Mouse (Mus musculus) forebrain, embryonic 10.5 days (tissue): ENCODE results near the gene Lipc. TPM values are rescaled to one million over a fixed set of nuclear protein-coding genes. Genes with fewer than 3 reads are reported as not detected.

Experiments used
- DNase-seq: peaks from one replicate; pipeline ENCODE4 v3.0.0-alpha.2; 2017; ENCODE audit warnings: low spot score; ENCODE audit errors: extremely low spot score
- H3K27ac ChIP-seq: fragments of 300-500 bp; sonication (generic); 2 replicates; pipeline ENCODE4 v1.5.1; 2016; ENCODE audit warnings: mild to moderate bottlenecking
- H3K27me3 ChIP-seq: fragments of 300-500 bp; sonication (generic); 2 replicates; pipeline ENCODE4 v1.6.1; 2016; ENCODE audit warnings: mild to moderate bottlenecking; ENCODE audit not compliant: poor library complexity, severe bottlenecking
- H3K36me3 ChIP-seq: fragments of 300-500 bp; sonication (generic); replicated peaks from 2 replicates; pipeline ENCODE4 v1.6.1; 2016; ENCODE audit warnings: mild to moderate bottlenecking, moderate library complexity
- H3K4me1 ChIP-seq: fragments of 300-500 bp; sonication (generic); 2 replicates; pipeline ENCODE4 v1.6.1; 2016
- H3K4me3 ChIP-seq: fragments of 300-500 bp; sonication (generic); 2 replicates; pipeline ENCODE4 v1.5.1; 2016; ENCODE audit warnings: mild to moderate bottlenecking, moderate library complexity
- H3K9me3 ChIP-seq: fragments of 300-500 bp; sonication (generic); 2 replicates; pipeline ENCODE4 v1.6.1; 2016; ENCODE audit warnings: mild to moderate bottlenecking, moderate library complexity
- WGBS: fragments of 180-500 bp; shearing (Covaris S2); methylation state at CpG from one replicate; pipeline ENCODE4 v1.1.7; 2016; 5-methylcytosine and 5-hydroxymethylcytosine counted together
- polyA plus RNA-seq: library from polyadenylated mRNA; unstranded; fragments of >200 nt; fragmentation: Nextera tagmentation; extraction: Ambion mirVana; gene quantifications from 2 replicates; pipeline ENCODE4 v1.2.1, GENCODE M21; 2016

The Lipc gene
- polyA plus RNA-seq, 1 experiment from 2014 or later: not detected

- Histone ChIP-seq H3K4me3 (no peak overlapping the region), H3K9me3 (no peaks in the 10 kb centered on the region), H3K36me3 (no peaks in the 10 kb centered on the region), H3K27ac (no peak overlapping the region), H3K4me1 (0 out of 2 replicates have a peak, but pooled peaks cover 4% of the 10 kb centered on the region), H3K27me3 (no peaks in the 10 kb centered on the region)
- DNase-seq: no peak
- WGBS: 88% methylated on average over 17 of the region's 17 CpGs
These were observed 14.3 kb upstream of the Lipc start for GRCm38 (mm10) chr9:70965999-70966994.

- DNase-seq: no peak
- H3K4me1 ChIP-seq: 0 out of 2 replicates have a peak, but pooled peaks cover 4% of the 10 kb centered on the region
- H3K27ac ChIP-seq: no peak overlapping the region
- no peak overlapping the region for H3K4me3 ChIP-seq
- H3K27me3 ChIP-seq: no peaks in the 10 kb centered on the region
- H3K36me3 ChIP-seq: no peaks in the 10 kb centered on the region
- WGBS: 91% methylated on average over 2 of the region's 2 CpGs
- no peaks in the 10 kb centered on the region for H3K9me3 ChIP-seq
These were observed 13.4 kb upstream of the Lipc start for GRCm38 (mm10) chr9:70965422-70965821.

- H3K9me3 ChIP-seq: no peaks in the 10 kb centered on the region
- 95% methylated on average over 4 of the region's 4 CpGs for WGBS
- H3K27me3 ChIP-seq: no peaks in the 10 kb centered on the region
- H3K36me3 ChIP-seq: no peaks in the 10 kb centered on the region
- H3K4me1 ChIP-seq: 0 out of 2 replicates have a peak, but pooled peaks cover 4% of the 10 kb centered on the region
- no peak for DNase-seq
- no peak overlapping the region for H3K4me3 ChIP-seq
- H3K27ac ChIP-seq: no peak overlapping the region
These were observed 13.0 kb upstream of the Lipc start for GRCm38 (mm10) chr9:70965011-70965410.

DNA sequence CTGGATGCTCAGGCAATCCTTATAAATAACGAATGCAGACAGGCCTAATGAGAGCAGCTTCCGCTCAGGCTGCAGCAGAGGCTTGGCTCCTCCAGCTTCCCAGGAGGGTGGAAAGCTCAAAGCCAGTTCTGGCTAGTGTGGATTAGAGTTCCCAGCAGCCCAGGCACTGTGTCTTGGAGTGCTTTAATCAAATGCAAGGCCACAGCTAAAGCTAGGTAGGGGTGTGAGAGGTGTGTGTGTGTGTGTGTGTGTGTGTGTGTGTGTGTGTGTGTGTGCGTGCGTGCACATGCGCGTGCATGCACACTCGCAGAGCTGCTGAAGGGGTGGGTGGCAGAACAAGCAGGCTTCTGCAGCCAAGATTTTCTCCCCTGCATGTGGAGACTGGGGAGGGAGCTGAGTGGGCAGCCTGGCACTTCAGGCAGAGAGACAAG lies 11.4 kb upstream of the Lipc start:
- DNase-seq: no peak
- Histone ChIP-seq H3K9me3 (no peaks in the 10 kb centered on the region), H3K4me1 (0 out of 2 replicates have a peak, but pooled peaks cover 5% of the 10 kb centered on the region), H3K4me3 (no peak overlapping the region), H3K36me3 (no peaks in the 10 kb centered on the region), H3K27ac (no peak overlapping the region), H3K27me3 (no peaks in the 10 kb centered on the region)
- 79% methylated on average over 7 of the region's 7 CpGs for WGBS

DNA sequence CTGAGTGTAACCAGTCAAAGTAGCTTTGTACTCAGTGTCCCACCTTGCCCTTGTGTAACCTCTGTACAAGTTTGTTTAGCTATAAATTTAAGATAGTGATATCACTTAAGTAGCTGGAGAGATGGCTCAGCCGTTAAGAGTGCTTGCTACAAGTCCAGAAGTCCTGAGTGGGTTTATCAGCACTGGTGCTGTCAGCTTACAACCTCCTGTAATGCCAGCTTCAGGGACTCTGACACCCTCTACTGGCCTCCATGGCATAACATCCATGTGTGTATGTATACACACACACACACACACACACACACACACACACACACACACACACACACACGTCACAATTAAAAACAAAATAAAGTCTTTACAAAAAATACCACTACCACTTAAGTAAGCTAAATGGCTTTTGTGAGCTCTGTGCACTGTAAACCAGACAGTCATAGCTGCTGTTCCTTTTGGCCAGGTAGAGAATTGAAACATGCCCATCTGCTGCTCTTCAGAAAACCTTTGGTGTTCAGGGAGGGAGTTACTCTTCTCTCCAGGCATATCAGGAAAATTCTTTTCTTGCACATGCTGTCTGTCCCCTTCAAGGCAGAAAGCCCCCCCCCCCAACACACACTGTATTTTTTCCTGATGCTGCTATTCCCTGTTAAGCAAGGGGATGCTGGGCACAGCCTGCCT lies 10.9 kb upstream of the Lipc start:
- no peaks in the 10 kb centered on the region for H3K9me3 ChIP-seq
- WGBS: 84% methylated on average over 2 of the region's 2 CpGs
- no peak overlapping the region for H3K27ac ChIP-seq
- no peaks in the 10 kb centered on the region for H3K27me3 ChIP-seq
- DNase-seq: no peak
- no peak overlapping the region for H3K4me3 ChIP-seq
- H3K4me1 ChIP-seq: 0 out of 2 replicates have a peak, but pooled peaks cover 6% of the 10 kb centered on the region
- H3K36me3 ChIP-seq: no peaks in the 10 kb centered on the region

DNA sequence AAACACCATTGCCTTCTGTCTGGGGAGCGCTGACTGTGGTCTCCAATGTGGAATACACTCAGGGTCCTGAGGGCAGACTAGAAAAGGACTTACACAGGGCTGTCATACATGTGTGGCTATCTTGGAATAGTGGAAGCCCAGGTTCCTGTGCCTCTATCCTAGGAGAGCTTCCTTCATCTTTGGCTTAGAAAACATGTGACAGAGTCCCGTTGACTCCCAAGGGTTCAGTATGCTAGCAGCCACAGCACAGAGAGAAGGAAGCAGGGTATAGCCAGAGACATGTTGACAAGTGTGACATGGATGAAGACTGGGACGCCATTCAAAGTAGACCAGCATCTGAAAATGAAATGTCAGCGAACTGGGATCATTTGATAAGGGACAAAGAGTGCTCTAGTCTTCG lies 8.3 kb upstream of the Lipc start:
- 96% methylated on average over 5 of the region's 5 CpGs for WGBS
- no peak for DNase-seq
- no peaks in the 10 kb centered on the region for H3K36me3 ChIP-seq

DNA sequence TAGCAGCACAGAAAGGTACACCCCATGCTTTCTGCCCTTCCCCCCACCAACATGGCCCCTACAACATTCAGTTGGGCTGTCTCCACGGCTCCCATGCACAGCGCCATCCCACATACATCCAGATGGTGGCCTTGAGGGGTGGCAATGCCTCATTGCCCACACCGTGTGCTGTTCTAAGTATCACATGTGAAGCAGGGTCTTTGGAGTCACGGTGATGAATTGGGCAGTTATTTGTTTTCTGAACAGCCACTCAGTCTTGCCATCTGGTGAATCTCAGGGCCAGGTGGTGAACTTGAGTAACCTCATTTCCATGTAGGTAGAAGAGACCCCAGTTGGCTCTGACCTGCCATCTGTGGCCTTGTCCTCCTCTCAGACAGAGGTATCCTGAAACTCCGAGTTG lies 7.8 kb upstream of the Lipc start:
- Histone ChIP-seq H3K27me3 (no peaks in the 10 kb centered on the region), H3K9me3 (no peaks in the 10 kb centered on the region)
- 88% methylated on average over 5 of the region's 5 CpGs for WGBS

More for the DNA sequence above, 8.3 kb upstream of the Lipc start:
- H3K4me1 ChIP-seq: 0 out of 2 replicates have a peak, but pooled peaks cover 6% of the 10 kb centered on the region
- H3K4me3 ChIP-seq: no peak overlapping the region
- H3K27ac ChIP-seq: no peak overlapping the region
- no peaks in the 10 kb centered on the region for H3K9me3 ChIP-seq
- H3K27me3 ChIP-seq: no peaks in the 10 kb centered on the region

GRCm38 (mm10) chr9:70959447-70959846 lies 7.4 kb upstream of the Lipc start:
- DNase-seq: no peak
- H3K36me3 ChIP-seq: no peaks in the 10 kb centered on the region
- no peak overlapping the region for H3K4me3 ChIP-seq
- 0 out of 2 replicates have a peak, but pooled peaks cover 6% of the 10 kb centered on the region for H3K4me1 ChIP-seq
- H3K27me3 ChIP-seq: no peaks in the 10 kb centered on the region
- 91% methylated on average over 3 of the region's 3 CpGs for WGBS
- no peaks in the 10 kb centered on the region for H3K9me3 ChIP-seq
- H3K27ac ChIP-seq: no peak overlapping the region

More for the DNA sequence above, 7.8 kb upstream of the Lipc start:
- H3K27ac ChIP-seq: no peak overlapping the region
- no peak overlapping the region for H3K4me3 ChIP-seq
- no peak for DNase-seq
- 0 out of 2 replicates have a peak, but pooled peaks cover 6% of the 10 kb centered on the region for H3K4me1 ChIP-seq
- H3K36me3 ChIP-seq: no peaks in the 10 kb centered on the region

- Histone ChIP-seq H3K27ac (no peak overlapping the region), H3K27me3 (no peaks in the 10 kb centered on the region), H3K4me1 (0 out of 2 replicates have a peak, but pooled peaks cover 2% of the 10 kb centered on the region), H3K9me3 (no peaks in the 10 kb centered on the region), H3K4me3 (no peak overlapping the region), H3K36me3 (no peaks in the 10 kb centered on the region)
- WGBS: 83% methylated on average over 5 of the region's 5 CpGs
- DNase-seq: no peak
These were observed 6.4 kb upstream of the Lipc start for GRCm38 (mm10) chr9:70958381-70958780.

DNA sequence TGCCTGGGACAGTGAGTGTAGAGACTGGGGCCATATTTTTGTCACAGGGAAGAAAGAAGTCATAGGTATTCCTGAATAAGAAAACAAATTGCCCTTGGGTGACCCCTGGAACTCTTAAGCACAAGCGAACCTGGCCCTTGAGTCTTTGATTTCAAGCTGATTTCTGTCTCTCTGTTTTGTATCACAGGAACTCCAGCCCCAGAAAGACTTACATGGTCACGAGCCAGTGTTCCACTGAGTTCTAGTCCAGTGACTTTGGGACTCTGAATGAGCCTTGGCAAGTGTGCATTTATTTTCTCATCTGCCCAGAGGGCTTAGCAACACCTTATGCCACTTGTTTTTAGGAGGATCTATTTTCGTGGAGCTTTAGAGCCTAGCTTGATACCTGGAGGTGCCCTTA lies 5.7 kb upstream of the Lipc start:
- Histone ChIP-seq H3K36me3 (no peaks in the 10 kb centered on the region), H3K4me3 (no peak overlapping the region), H3K27me3 (no peaks in the 10 kb centered on the region), H3K4me1 (0 out of 2 replicates have a peak, but pooled peaks cover 2% of the 10 kb centered on the region), H3K27ac (no peak overlapping the region), H3K9me3 (no peaks in the 10 kb centered on the region)
- DNase-seq: no peak
- 81% methylated on average over 3 of the region's 3 CpGs for WGBS

DNA sequence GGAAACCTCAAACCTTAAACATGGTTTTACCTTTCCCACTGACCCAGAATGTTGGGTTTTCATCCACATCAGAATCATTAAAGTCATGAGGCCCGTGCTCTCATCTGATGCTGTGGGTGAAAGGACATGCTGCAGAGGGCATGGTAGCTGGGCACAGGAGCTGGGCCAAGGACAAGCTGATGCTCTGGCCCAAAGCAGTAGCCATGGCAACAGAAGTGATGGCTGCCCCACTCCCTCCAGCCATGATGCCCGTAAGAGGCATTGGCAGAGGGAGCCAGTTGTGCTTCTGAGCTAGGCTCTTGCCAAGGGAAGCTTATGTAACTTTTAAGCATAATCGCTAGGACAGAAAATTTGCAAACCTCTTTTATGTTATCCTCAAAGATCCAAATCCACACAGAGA lies 2.2 kb upstream of the Lipc start:
- no peaks in the 10 kb centered on the region for H3K27me3 ChIP-seq
- no peak overlapping the region for H3K4me3 ChIP-seq
- 0 out of 2 replicates have a peak, but pooled peaks cover 2% of the 10 kb centered on the region for H3K4me1 ChIP-seq
- no peaks in the 10 kb centered on the region for H3K9me3 ChIP-seq
- H3K27ac ChIP-seq: no peak overlapping the region
- DNase-seq: no peak
- H3K36me3 ChIP-seq: no peaks in the 10 kb centered on the region
- WGBS: 88% methylated on average over 3 of the region's 3 CpGs

- WGBS: 83% methylated on average over 8 of the region's 8 CpGs
- Histone ChIP-seq H3K36me3 (no peaks in the 10 kb centered on the region), H3K27ac (no peak overlapping the region)
These were observed 2.7 kb downstream of the Lipc start for GRCm38 (mm10) chr9:70949336-70949735.

More at GRCm38 (mm10) chr9:70949336-70949735, 2.7 kb downstream of the Lipc start:
- Histone ChIP-seq H3K4me1 (no peaks in the 10 kb centered on the region), H3K4me3 (no peak overlapping the region), H3K9me3 (no peaks in the 10 kb centered on the region), H3K27me3 (no peaks in the 10 kb centered on the region)
- no peak for DNase-seq
